Mouse (Mus musculus): Measurements from ENCODE around the gene Tecpr1.

Tecpr1 gene

GRCm38 (mm10) chr5:144214453-144214852, 9.0 kb downstream of the Tecpr1 start:
- peak; percentile 77 for DNase-seq (ENCODE audit: low spot score)

GRCm38 (mm10) chr5:144207478-144207877, 15.9 kb downstream of the Tecpr1 start:
- peak; percentile 64 for DNase-seq (ENCODE audit: low spot score)

- DNase-seq (ENCODE audit: low spot score) = no peak
These were observed 17.3 kb downstream of the Tecpr1 start for GRCm38 (mm10) chr5:144206069-144206468.

- no peak for DNase-seq (ENCODE audit: low spot score)
These were observed 18.5 kb downstream of the Tecpr1 start for GRCm38 (mm10) chr5:144204911-144205310.

- DNase-seq (ENCODE audit: low spot score) = no peak
These were observed 19.1 kb downstream of the Tecpr1 start for GRCm38 (mm10) chr5:144204303-144204702.

- no peak for DNase-seq (ENCODE audit: low spot score)
These were observed 19.9 kb downstream of the Tecpr1 start for GRCm38 (mm10) chr5:144203398-144203959.

GRCm38 (mm10) chr5:144202430-144202829, 21.0 kb downstream of the Tecpr1 start:
- no peak for DNase-seq (ENCODE audit: low spot score)

GRCm38 (mm10) chr5:144200616-144201015, 22.8 kb downstream of the Tecpr1 start:
- DNase-seq (ENCODE audit: low spot score) = no peak

GRCm38 (mm10) chr5:144195567-144195966, 27.8 kb downstream of the Tecpr1 start:
- no peak for DNase-seq (ENCODE audit: low spot score)

- DNase-seq (ENCODE audit: low spot score) = no peak
These were observed 29.0 kb downstream of the Tecpr1 start for GRCm38 (mm10) chr5:144194416-144194815.

- DNase-seq (ENCODE audit: low spot score) = no peak
These were observed 30.7 kb downstream of the Tecpr1 start for GRCm38 (mm10) chr5:144192673-144193072.

GRCm38 (mm10) chr5:144191026-144191425, 32.4 kb downstream of the Tecpr1 start:
- peak; percentile 36 for DNase-seq (ENCODE audit: low spot score)

GRCm38 (mm10) chr5:144189950-144190583, 33.3 kb downstream of the Tecpr1 start, which contains the start of gene Bhlha15:
Gene Bhlha15, plus strand, starts transcription at chr5:144190286.
- peak; percentile 58 for DNase-seq (ENCODE audit: low spot score)

- no peak for DNase-seq (ENCODE audit: low spot score)
These were observed 34.1 kb downstream of the Tecpr1 start for GRCm38 (mm10) chr5:144189327-144189726.

- DNase-seq (ENCODE audit: low spot score) = no peak
These were observed 35.0 kb downstream of the Tecpr1 start for GRCm38 (mm10) chr5:144188422-144188821.

- no peak for DNase-seq (ENCODE audit: low spot score)
These were observed 38.9 kb downstream of the Tecpr1 start for GRCm38 (mm10) chr5:144184350-144185045.

- no peak for DNase-seq (ENCODE audit: low spot score)
These were observed 39.6 kb downstream of the Tecpr1 start for GRCm38 (mm10) chr5:144183647-144184335.

GRCm38 (mm10) chr5:144183248-144183559, 40.2 kb downstream of the Tecpr1 start:
- no peak for DNase-seq (ENCODE audit: low spot score)

- no peak for DNase-seq (ENCODE audit: low spot score)
These were observed 40.7 kb downstream of the Tecpr1 start for GRCm38 (mm10) chr5:144182542-144183247.

- no peak for DNase-seq (ENCODE audit: low spot score)
These were observed 42.2 kb downstream of the Tecpr1 start for GRCm38 (mm10) chr5:144181249-144181648.

- no peak for DNase-seq (ENCODE audit: low spot score)
These were observed 45.2 kb downstream of the Tecpr1 start for GRCm38 (mm10) chr5:144178216-144178615.

- no peak for DNase-seq (ENCODE audit: low spot score)
These were observed 49.8 kb downstream of the Tecpr1 start for GRCm38 (mm10) chr5:144173648-144174047.

Measured in embryo, embryonic 10.5 days (tissue).